Mouse (Mus musculus) liver, adult 2 months (tissue): ENCODE measurements around the gene Adam19. TPM values are rescaled to one million over a fixed set of nuclear protein-coding genes. Genes with fewer than 3 reads are reported as not detected.

Experiments
- DNase-seq: peaks from one replicate; pipeline ENCODE4 v3.0.0-alpha.2; 2011; ENCODE audit warnings: low read depth, low spot score; ENCODE audit errors: extremely low read depth
- H3K27ac ChIP-seq: fragments of 200-500 bp; replicated peaks from 2 replicates; pipeline ENCODE4 v1.5.1; 2012; ENCODE audit warnings: low read depth, mild to moderate bottlenecking, control low read depth, inconsistent platforms, low read length; ENCODE audit not compliant: insufficient read depth
- H3K27me3 ChIP-seq: fragments of 200-500 bp; 2 replicates; pipeline ENCODE4 v1.6.1; 2012; ENCODE audit warnings: mild to moderate bottlenecking, moderate library complexity, low read length, inconsistent platforms; ENCODE audit not compliant: control insufficient read depth, insufficient read depth
- H3K36me3 ChIP-seq: fragments of 200-500 bp; 2 replicates; pipeline ENCODE4 v1.6.1; 2012; ENCODE audit warnings: low read length, inconsistent platforms; ENCODE audit not compliant: control insufficient read depth, insufficient read depth
- H3K4me1 ChIP-seq: fragments of 200-500 bp; 2 replicates; pipeline ENCODE4 v1.6.1; 2011; ENCODE audit warnings: low read length; ENCODE audit not compliant: control insufficient read depth, insufficient read depth
- H3K4me3 ChIP-seq: fragments of 200-500 bp; 2 replicates; pipeline ENCODE4 v1.5.1; 2011; ENCODE audit warnings: low read depth, mild to moderate bottlenecking, control low read depth, low read length, moderate library complexity; ENCODE audit not compliant: insufficient read depth
- H3K79me2 ChIP-seq: fragments of 200-500 bp; 2 replicates; pipeline ENCODE4 v1.6.1; 2012; ENCODE audit warnings: inconsistent platforms, mild to moderate bottlenecking, low read length, moderate library complexity; ENCODE audit not compliant: control insufficient read depth, insufficient read depth
- H3K9ac ChIP-seq: fragments of 200-500 bp; 2 replicates; pipeline ENCODE4 v1.6.1; 2012; ENCODE audit warnings: low read depth, mild to moderate bottlenecking, control low read depth, inconsistent platforms, low read length
- CTCF ChIP-seq: fragments of 200-500 bp; IDR thresholded peaks from 2 replicates; pipeline ENCODE4 v1.5.1; 2011; ENCODE audit warnings: low read depth, low read length, control low read depth
- POLR2A ChIP-seq: fragments of 200-500 bp; IDR thresholded peaks from 2 replicates; pipeline ENCODE4 v1.6.1; 2011; ENCODE audit warnings: low read length, control low read depth; ENCODE audit not compliant: insufficient read depth; ENCODE audit errors: extremely low read depth
- WGBS: fragments of 180-500 bp; shearing (Covaris S2); methylation state at CpG from one replicate; pipeline ENCODE4 v1.1.7; 2018; 5-methylcytosine and 5-hydroxymethylcytosine counted together
- polyA plus RNA-seq: library from polyadenylated mRNA; depleted of rRNA; stranded (reverse); fragments of >200 nt; gene quantifications from 2 replicates; pipeline ENCODE4 v1.2.3, GENCODE M21; 2012; rRNA removed
- total RNA-seq: library from RNA; depleted of rRNA; stranded (reverse); fragments of >200 nt; gene quantifications from 2 replicates; pipeline ENCODE4 v1.2.3, GENCODE M21; 2014; rRNA removed

Adam19 gene
- total RNA-seq (0.47 and 0.55 TPM in 2 replicates), polyA plus RNA-seq (0.50 and 1.1 TPM in 2 replicates)

GRCm38 (mm10) chr11:46055896-46056769, at the start of gene Adam19:
Adam19 (plus strand) TSS chr11:46055992.
- Histone ChIP-seq H3K4me3 (peak within 1 kb of the TSS; percentile 61), H3K36me3 (no peaks in the 10 kb centered on the region), H3K4me1 (peaks cover 3% of the 10 kb centered on the region; the same call in 1 of the 2 replicates), H3K79me2 (no peaks in the 10 kb centered on the region), H3K9ac (peak within 1 kb of the TSS; percentile 54), H3K27me3 (peaks cover 11% of the 10 kb centered on the region), H3K27ac (no peak within 1 kb of the TSS)
- WGBS = 5% methylated on average over 51 of the region's 51 CpGs
- TF ChIP-seq CTCF (no peak), POLR2A (no peak)
- DNase-seq = no peak

GRCm38 (mm10) chr11:46016061-46016460, 39.7 kb upstream of the Adam19 start:
- Histone ChIP-seq H3K4me1 (no peaks in the 10 kb centered on the region; the same call in 1 of the 2 replicates), H3K79me2 (no peaks in the 10 kb centered on the region), H3K9ac (no peak overlapping the region), H3K4me3 (no peak overlapping the region), H3K36me3 (no peaks in the 10 kb centered on the region), H3K27me3 (no peaks in the 10 kb centered on the region), H3K27ac (no peak overlapping the region)
- DNase-seq = peak; percentile 39
- TF ChIP-seq CTCF (peak; percentile 46; the same call in 1 of the 2 replicates), POLR2A (no peak)
- 16% methylated on average over 6 of the region's 6 CpGs for WGBS

- Histone ChIP-seq H3K4me1 (no peaks in the 10 kb centered on the region; the same call in 1 of the 2 replicates), H3K79me2 (no peaks in the 10 kb centered on the region), H3K9ac (no peak overlapping the region), H3K36me3 (no peaks in the 10 kb centered on the region), H3K27me3 (no peaks in the 10 kb centered on the region), H3K4me3 (no peak overlapping the region), H3K27ac (no peak overlapping the region)
- no peak for DNase-seq
- TF ChIP-seq CTCF = no peak
- TF ChIP-seq POLR2A = no peak
- WGBS = 89% methylated on average over 1 of the region's 1 CpGs
These were observed 35.5 kb upstream of the Adam19 start for GRCm38 (mm10) chr11:46020246-46020645.

GRCm38 (mm10) chr11:46021850-46022249, 33.9 kb upstream of the Adam19 start:
- Histone ChIP-seq H3K4me3 (no peak overlapping the region), H3K36me3 (no peaks in the 10 kb centered on the region), H3K79me2 (no peaks in the 10 kb centered on the region), H3K27ac (no peak overlapping the region), H3K4me1 (no peaks in the 10 kb centered on the region; the same call in 1 of the 2 replicates), H3K9ac (no peak overlapping the region), H3K27me3 (no peaks in the 10 kb centered on the region)
- DNase-seq = no peak
- TF ChIP-seq POLR2A (no peak), CTCF (no peak)

GRCm38 (mm10) chr11:46022983-46023382, 32.8 kb upstream of the Adam19 start:
- Histone ChIP-seq H3K27me3 (no peaks in the 10 kb centered on the region), H3K4me3 (no peak overlapping the region), H3K27ac (no peak overlapping the region), H3K79me2 (no peaks in the 10 kb centered on the region), H3K9ac (no peak overlapping the region), H3K36me3 (no peaks in the 10 kb centered on the region), H3K4me1 (no peaks in the 10 kb centered on the region; the same call in 1 of the 2 replicates)
- 78% methylated on average over 6 of the region's 6 CpGs for WGBS
- no peak for TF ChIP-seq CTCF
- TF ChIP-seq POLR2A = no peak
- no peak for DNase-seq

- Histone ChIP-seq H3K27ac (no peak overlapping the region), H3K27me3 (no peaks in the 10 kb centered on the region), H3K79me2 (no peaks in the 10 kb centered on the region), H3K36me3 (no peaks in the 10 kb centered on the region), H3K9ac (no peak overlapping the region), H3K4me1 (no peaks in the 10 kb centered on the region), H3K4me3 (no peak overlapping the region)
- TF ChIP-seq POLR2A (no peak), CTCF (no peak)
- WGBS = 56% methylated on average over 7 of the region's 7 CpGs
- DNase-seq = no peak
These were observed 29.8 kb upstream of the Adam19 start for GRCm38 (mm10) chr11:46025962-46026392.
